Mouse (Mus musculus): ENCODE results near the gene Junb.

DNA sequence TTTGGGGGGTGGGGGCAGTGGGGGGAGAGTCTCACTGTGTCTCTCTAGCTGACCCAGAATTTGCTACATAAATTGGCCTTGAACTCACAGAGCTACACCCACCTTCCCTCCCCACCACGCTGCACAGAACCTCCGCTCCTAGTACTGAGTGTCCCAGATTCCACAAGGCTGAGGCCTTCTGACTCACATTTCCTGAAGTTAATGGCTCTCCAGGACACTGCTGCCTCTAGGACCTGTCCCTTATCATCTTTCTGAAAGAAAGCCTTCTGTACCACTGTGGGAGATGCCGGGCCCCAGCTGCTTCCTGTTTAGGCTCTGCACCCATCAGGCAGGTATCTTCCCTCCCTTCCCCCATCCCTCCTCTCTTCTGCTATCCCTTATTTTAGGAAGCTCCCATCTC lies 11.9 kb downstream of the Junb start:
- TF ChIP-seq CTCF (IDR thresholded peaks at IDR 0.05; ENCODE audit: low read depth, low read length), result no peak
- no peak for TF ChIP-seq POLR2A (IDR thresholded peaks at IDR 0.05; ENCODE audit: borderline replicate concordance, low read depth, low read length)

Measured in bone marrow macrophage, adult 2 months (primary cell).